Mouse (Mus musculus): ENCODE measurements at regions not wholly inside any gene's neighbourhood (a gene's known extent, or its start where the extent isn't known, plus 50 kb on each side); places are given as distances from the start of the nearest gene placed in this dataset.

DNA sequence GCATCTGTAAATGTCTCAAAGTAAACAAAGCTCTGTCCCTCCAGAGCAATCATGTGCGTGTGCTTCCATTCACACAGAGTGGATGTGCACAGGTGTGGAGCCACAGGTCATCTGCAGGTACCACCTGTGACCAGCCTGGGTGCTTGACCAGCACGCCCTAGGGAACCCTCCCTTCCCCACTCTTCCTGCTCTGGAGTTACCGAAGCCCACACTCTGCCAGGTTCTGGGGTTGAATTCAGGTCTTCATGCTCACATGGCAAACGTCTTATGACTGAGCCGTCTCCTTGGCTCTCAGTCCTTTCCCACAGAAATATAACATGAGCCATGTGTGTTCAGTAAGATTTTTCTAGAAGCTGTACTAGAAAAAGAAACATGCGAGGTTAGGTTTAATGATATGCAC, 140.0 kb upstream of the Irf2bp2 start:
- no peak for TF ChIP-seq CTCF (conservative IDR thresholded peaks at IDR 0.05; ENCODE audit: low read length)
- no peak for TF ChIP-seq NANOG (IDR thresholded peaks at IDR 0.05; ENCODE audit: borderline replicate concordance, low read length)

Measured in E14TG2a.4 (cell line).